Mouse (Mus musculus): Measurements from ENCODE around the gene Sirt7. TPM values are rescaled to one million over a fixed set of nuclear protein-coding genes. Genes with fewer than 3 reads are reported as not detected.
"Not testable (repeated sequence)": the region's sequence is repeated elsewhere in the genome, so short reads cannot be mapped to it uniquely, and the experiment has no call there.

The Sirt7 gene
- total RNA-seq, 2 experiments from 2014 or later: 40.7 to 41.5 TPM

DNA sequence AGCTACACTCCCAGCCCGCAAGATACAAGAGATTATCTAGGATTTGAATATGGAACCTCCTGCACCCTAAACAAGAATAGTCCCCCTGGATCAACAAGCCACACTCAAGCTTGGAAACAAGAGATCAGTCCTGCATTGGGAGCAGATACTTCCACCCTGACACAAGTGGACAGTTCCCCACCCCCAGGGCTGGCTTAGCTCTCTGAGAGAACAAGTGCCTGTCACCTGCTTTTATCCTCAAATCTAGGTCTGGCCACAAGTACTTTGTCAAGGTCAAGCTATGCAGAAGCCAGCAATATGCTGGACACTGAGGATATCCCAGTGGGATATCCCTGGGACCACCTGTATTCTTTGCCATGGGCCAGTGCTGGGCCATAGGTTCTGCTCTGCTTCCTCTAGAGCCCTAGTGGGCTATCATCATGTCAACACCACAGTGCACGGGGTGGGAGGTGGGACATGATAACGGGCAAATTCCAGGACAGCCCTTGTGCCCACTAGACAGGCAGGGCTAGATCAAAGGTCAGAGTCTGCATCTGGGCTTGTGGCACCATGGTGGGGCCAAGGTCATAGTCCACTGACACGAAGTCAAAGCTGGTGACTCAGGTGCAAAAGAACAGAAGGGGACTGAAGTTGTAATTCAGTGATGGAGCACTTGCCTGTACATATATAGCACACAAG is 8.3 kb downstream of the Sirt7 start:
- no peak for DNase-seq

GRCm38 (mm10) chr11:120615606-120616203 is 9.3 kb downstream of the Sirt7 start:
- no peak for DNase-seq

GRCm38 (mm10) chr11:120615167-120615566 is 9.9 kb downstream of the Sirt7 start:
- DNase-seq: no peak

DNA sequence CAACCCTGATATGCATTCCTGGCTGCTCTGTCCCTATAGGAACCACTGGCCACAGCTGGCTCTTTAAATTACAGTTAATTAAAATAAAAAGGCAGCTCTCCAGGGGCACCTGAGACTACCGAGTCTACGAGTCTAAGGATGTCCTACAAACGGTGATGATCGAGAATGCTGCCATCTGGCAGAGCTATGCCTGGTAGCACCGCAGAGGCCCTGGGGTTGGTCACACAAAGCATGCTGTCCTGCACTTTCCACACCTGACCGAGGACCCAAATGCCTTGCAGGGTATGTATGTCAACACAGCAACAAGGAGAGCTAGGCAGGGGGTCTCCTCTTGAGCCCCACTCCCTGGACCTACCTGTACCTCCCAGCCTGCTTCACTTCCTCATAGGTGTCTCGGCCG is 11.1 kb downstream of the Sirt7 start:
- no peak for DNase-seq

- no peak for DNase-seq
Observed at GRCm38 (mm10) chr11:120613481-120613972, 11.5 kb downstream of the Sirt7 start.

DNA sequence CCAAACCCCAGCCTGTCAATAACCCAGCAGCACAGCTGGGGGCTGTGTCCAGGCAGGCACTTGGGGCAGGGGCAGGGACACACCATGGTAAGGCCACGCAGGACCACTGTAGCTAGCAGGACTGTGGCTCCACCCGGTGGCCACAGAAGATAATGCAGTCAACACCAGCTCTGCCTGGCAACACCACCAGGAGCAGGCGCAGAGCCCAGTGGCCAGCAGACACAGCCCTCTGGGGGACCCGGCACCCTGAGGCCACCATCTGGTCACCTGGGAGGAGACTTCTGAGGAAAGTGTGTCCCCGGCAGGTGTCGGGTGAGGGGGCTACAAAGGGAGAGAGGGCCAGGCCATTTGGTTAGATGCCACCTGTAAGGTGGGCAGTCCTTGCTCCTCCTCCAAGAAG is 12.3 kb downstream of the Sirt7 start:
- DNase-seq: peak in 1 of 2 experiments; percentile 61

DNA sequence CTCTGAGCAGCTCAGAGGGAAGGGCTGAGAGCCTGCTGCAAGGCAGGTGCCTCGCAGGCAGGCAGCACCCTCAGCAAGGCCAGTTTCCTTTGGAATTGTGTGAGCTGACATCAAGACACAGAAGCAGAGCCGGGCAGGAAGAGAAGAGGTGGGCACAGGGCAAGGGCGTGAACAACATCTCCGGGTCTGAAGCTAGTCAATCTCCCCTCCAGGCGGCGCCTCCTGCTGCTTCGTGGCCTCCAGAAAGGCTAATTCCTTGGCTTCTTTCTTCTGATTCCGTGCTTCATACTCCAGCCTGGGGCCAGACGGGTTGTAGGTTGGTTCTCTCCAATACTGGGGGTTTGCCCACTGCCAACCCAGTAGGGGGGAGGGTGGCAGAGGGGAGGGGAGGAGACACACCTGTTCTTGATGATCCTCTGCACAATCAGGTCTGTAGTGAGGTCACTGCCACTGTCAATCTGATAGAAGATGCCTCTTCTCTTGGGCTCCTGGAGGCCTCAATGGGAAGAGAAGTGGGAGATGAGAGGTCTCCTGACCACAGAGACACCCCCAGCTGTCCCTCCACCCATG is 14.5 kb downstream of the Sirt7 start:
- no peak for DNase-seq

- DNase-seq: no peak
Observed at GRCm38 (mm10) chr11:120609250-120609649, 15.8 kb downstream of the Sirt7 start.

DNA sequence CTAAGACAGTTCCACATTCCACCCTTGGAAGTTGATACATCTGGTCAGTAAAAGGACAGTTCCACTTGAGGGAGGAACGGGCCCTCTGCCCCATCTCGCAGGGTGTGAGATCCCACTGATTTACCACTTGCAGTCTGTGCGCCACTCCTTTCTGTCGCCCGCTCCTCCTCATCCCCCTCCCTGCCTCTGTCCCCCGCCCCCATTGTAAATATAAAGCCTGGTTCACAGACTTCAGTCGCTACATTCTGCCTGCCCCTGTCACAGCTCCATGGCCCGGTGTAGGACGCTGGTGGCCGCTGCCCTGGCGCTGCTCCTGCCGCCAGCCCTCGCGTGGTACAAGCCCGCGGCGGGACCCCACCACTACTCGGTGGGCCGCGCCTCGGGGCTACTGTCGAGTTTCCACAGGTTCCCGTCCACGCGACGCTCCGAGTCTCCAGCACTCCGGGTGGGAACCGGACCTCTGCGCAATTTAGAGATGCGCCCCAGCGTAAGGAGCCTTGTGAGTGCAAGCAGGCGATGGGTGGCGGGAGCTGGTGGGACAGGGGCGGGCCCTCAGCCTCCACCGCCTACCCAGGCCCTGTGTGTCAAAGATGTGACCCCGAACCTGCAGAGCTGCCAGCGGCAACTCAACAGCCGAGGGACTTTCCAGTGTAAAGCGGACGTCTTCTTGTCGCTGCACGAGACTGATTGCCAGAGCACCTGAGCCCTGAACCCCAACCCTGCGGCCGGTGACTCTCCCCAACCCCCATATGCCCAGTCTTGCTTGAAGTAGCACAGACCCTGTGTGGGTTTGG is 16.6 kb downstream of the Sirt7 start, which contains the start of gene Npb:
Npb (plus strand) TSS at position 237 of the 794 bp plus-strand sequence.
- no peak for DNase-seq

DNA sequence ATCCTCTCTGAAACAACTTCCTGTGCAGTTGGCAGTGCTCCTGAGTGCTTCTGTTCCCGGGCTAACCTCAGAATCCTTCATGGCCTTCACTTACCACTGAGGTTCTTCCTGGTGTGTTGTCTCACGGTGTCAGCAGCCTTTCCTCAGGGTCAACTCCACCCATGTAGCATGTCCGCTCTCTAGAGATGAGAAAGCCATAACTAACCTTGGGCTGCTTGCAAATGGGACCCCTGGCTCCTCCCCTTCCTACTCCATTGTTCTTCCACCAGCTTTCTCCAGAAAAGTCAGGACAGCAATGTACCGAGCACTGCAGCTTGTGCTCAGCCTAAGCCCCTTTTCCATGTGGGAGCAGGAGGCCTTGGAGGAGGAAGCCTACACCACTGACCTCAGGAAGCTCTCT is 18.3 kb downstream of the Sirt7 start:
- no peak for DNase-seq

DNA sequence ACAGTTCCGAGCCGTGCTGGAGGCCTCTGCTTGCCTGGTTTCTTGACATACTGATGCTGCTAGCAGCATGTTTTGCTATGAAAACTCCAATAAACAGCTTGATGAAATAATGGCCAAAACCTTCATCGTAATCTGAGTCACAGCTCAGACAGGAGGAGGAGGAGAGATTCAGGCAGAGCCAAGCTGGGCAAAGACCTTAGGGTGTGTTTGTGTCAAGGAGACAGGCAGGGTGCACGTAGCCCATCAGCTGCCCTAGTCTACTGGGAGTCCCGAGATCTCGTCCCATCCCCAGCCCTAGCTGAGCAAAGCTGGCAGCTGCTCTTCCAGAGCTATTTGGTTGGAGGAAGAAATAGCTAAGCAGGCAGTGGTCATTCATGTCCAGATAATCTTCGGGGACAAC is 19.4 kb downstream of the Sirt7 start:
- no peak for DNase-seq

GRCm38 (mm10) chr11:120603545-120603944 is 21.5 kb downstream of the Sirt7 start:
- DNase-seq: no peak

DNA sequence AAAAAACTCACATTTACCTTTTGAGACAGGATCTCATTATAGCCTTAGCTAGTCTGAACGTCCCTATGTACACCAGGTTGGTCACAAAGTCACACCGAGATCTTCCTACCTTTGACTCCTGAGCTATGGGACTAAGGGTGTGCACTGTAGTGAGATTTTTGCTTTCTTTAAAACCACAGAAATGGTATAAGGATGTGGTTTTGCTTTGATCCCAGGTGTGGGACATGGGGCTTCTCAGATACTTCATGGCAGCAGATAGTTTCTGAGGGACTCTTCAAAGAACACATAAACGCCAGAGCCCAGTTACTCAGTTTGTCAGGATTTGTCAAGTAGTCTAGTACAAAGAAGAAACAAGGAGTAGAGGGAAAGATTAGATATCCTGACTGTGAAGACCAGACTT is 24.3 kb downstream of the Sirt7 start:
- no peak for DNase-seq

- DNase-seq: no peak
Observed at GRCm38 (mm10) chr11:120598990-120599549, 26.0 kb downstream of the Sirt7 start.

- DNase-seq: peak; percentile 90 to 93
Observed at GRCm38 (mm10) chr11:120598283-120598989, 26.6 kb downstream of the Sirt7 start, which contains the start of the genes Alyref and Anapc11. Gene Alyref, minus strand, starts transcription at chr11:120598365. Gene Anapc11, plus strand, starts transcription at chr11:120598421.

- no peak for DNase-seq
Observed at GRCm38 (mm10) chr11:120597240-120598235, 27.5 kb downstream of the Sirt7 start.

DNA sequence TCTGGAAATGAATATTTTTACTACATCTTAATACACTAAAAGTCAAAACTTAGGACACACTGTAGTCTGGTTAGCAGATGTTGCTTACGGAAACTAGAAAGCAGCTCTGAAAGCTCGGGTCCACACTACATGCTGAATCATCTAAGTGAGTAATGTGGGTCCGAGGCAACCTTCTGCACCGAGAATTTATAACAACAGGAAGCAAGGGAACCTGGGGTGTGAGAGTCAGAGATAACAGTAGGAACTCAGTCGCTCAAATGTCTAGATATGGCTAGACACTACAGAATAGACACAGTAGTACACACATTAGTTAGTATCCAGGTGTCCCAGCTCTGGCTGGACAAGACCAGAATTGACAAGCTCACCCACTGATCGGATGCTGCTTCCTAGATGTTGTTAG is 36.5 kb downstream of the Sirt7 start:
- no peak for DNase-seq

GRCm38 (mm10) chr11:120583937-120584336 is 41.1 kb downstream of the Sirt7 start:
- DNase-seq: no peak

- not testable (repeated sequence) for DNase-seq
Observed at GRCm38 (mm10) chr11:120582982-120583293, 42.1 kb downstream of the Sirt7 start.

- DNase-seq: no peak
Observed at GRCm38 (mm10) chr11:120582268-120582981, 42.6 kb downstream of the Sirt7 start.

Data from layer of hippocampus, postnatal 36 days (tissue).